Mouse (Mus musculus): ENCODE measurements around the gene Klhl42. TPM values are rescaled to one million over a fixed set of nuclear protein-coding genes. Genes with fewer than 3 reads are reported as not detected.

The Klhl42 gene
- 12.5 TPM for total RNA-seq (2023)

GRCm38 (mm10) chr6:147091136-147092120 lies at the start of gene Klhl42:
Gene Klhl42 (plus strand): TSS chr6:147091379.

GRCm38 (mm10) chr6:147042291-147043290 lies 48.6 kb upstream of the Klhl42 start, which contains the start of gene Mrps35:
Gene Mrps35 (plus strand): TSS chr6:147042764.

DNA sequence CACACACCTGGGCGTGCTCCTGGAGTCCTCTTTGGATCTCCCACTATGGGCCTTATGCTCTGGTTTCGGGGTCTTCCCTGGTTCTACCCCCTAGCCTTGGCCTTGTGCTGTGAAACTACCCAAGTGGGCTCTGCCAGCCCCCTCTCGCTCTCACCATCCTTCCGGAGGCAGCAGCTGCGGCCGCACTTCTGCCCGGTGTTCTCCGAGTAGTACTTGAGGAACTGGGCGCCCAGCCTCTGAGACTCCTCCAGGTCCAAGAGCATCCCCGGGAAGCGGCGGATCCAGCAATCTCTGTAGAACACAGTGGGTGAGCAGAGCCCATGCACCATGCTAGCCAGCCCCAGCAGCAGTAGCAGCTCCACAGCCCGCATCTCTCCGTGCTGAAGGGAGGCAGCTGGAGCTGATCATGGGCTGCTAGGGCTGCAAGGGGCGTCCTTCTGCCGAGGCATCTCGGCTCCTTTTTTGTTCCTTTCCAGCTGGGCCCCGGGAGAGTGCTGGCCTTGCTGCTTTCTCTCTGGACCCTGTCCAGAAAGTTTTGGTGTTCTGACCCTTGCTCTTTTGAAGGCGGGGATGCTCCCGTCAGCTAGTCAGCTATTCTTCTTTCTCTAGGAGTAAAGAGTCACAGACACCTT lies 4.5 kb upstream of the Klhl42 start, which contains the start of gene Mansc4:
Gene Mansc4 (minus strand): TSS at position 439 of the 632 bp plus-strand sequence.

Other genes with a start within 250 kb of the Klhl42 start
- not detected for gene Smco2, start 241.3 kb upstream of the Klhl42 start, total RNA-seq (2023)
- gene Ppfibp1, start 202.9 kb upstream of the Klhl42 start, total RNA-seq (2023): 14.3 TPM
- gene 1700034J05Rik, start 137.0 kb upstream of the Klhl42 start, total RNA-seq (2023): not detected
- gene Rep15, start 58.8 kb upstream of the Klhl42 start, total RNA-seq (2023): 0.70 TPM
- 35.3 TPM for gene Mrps35, start 48.6 kb upstream of the Klhl42 start, total RNA-seq (2023)
- not detected for gene Mansc4, start 4.3 kb upstream of the Klhl42 start, total RNA-seq (2023)
- gene Pthlh, start 172.8 kb downstream of the Klhl42 start, total RNA-seq (2023): not detected

All from CD8-positive naive resting alpha-beta T cell, adult 57 days (primary cell).